Mouse (Mus musculus) limb, embryonic 14.5 days (tissue): Measurements from ENCODE around the gene Vwa3b. TPM values are rescaled to one million over a fixed set of nuclear protein-coding genes. Genes with fewer than 3 reads are reported as not detected.
"Not testable (repeated sequence)": the region's sequence is repeated elsewhere in the genome, so short reads cannot be mapped to it uniquely, and the experiment has no call there.

Source experiments
- ATAC-seq: fragments of 200-750 bp; cut with Nextera tagmentation; 2 replicates; pipeline ENCODE4 v1.8.0; 2017; ENCODE audit warnings: low read depth, moderate number of reproducible peaks, moderate TSS enrichment; ENCODE audit not compliant: low FRiP score
- DNase-seq: peaks from one replicate; pipeline ENCODE4 v3.0.0-alpha.2; 2015; ENCODE audit warnings: low spot score
- H3K27ac ChIP-seq: fragments of 300-500 bp; sonication (generic); replicated peaks from 2 replicates; pipeline ENCODE4 v1.5.1; 2014; ENCODE audit warnings: low read depth, mild to moderate bottlenecking, low read length, moderate library complexity, mixed read lengths
- H3K27me3 ChIP-seq: fragments of 300-500 bp; sonication (generic); 2 replicates; pipeline ENCODE4 v1.6.1; 2014; ENCODE audit warnings: low read length, mixed read lengths; ENCODE audit not compliant: control insufficient read depth, insufficient read depth
- H3K36me3 ChIP-seq: fragments of 300-500 bp; sonication (generic); 2 replicates; pipeline ENCODE4 v1.6.1; 2014; ENCODE audit warnings: mild to moderate bottlenecking, low read length, moderate library complexity, mixed read lengths; ENCODE audit not compliant: control insufficient read depth, insufficient read depth
- H3K4me1 ChIP-seq: fragments of 300-500 bp; sonication (generic); 2 replicates; pipeline ENCODE4 v1.6.1; 2014; ENCODE audit warnings: antibody characterized with exemption, low read length, mixed read lengths; ENCODE audit not compliant: control insufficient read depth, insufficient read depth
- H3K4me2 ChIP-seq: fragments of 300-500 bp; sonication (generic); replicated peaks from 2 replicates; pipeline ENCODE4 v1.6.1; 2014; ENCODE audit warnings: low read depth, mild to moderate bottlenecking, low read length, moderate library complexity; ENCODE audit not compliant: severe bottlenecking
- H3K4me3 ChIP-seq: fragments of 300-500 bp; sonication (generic); replicated peaks from 2 replicates; pipeline ENCODE4 v1.5.1; 2014; ENCODE audit warnings: low read length
- H3K9ac ChIP-seq: fragments of 300-500 bp; sonication (generic); 2 replicates; pipeline ENCODE4 v1.6.1; 2014; ENCODE audit warnings: mild to moderate bottlenecking, low read depth, low read length, moderate library complexity; ENCODE audit not compliant: severe bottlenecking
- H3K9me3 ChIP-seq: fragments of 300-500 bp; sonication (generic); 2 replicates; pipeline ENCODE4 v1.6.1; 2016; ENCODE audit warnings: low read length; ENCODE audit not compliant: control insufficient read depth
- POLR2A ChIP-seq: fragments of 200-500 bp; IDR thresholded peaks from 2 replicates; pipeline ENCODE4 v1.8.0; 2012; ENCODE audit warnings: inconsistent platforms, mild to moderate bottlenecking, moderate library complexity, borderline replicate concordance; ENCODE audit not compliant: insufficient read depth, insufficient read length; ENCODE audit errors: extremely low read depth
- WGBS: fragments of 180-500 bp; shearing (Covaris S2); extraction: QIAGEN DNeasy Blood & Tissue Kit; methylation state at CpG from one replicate; pipeline ENCODE4 v1.1.7; 2014; 5-methylcytosine and 5-hydroxymethylcytosine counted together
- polyA plus RNA-seq, 2 experiments: library from polyadenylated mRNA; depleted of rRNA in 1 of 2; stranded (reverse) in 1 of 2; unstranded in 1 of 2; fragments of >200 nt; fragmentation: Nextera tagmentation in 1 of 2; extraction: Ambion mirVana in 1 of 2; gene quantifications; 2 replicates each; pipeline versions ENCODE4 v1.2.1 to v1.2.3; 2012 to 2014

Gene Vwa3b
- polyA plus RNA-seq, 2 experiments: 1.0 to 1.6 TPM

- Histone ChIP-seq H3K4me1 (no peaks in the 10 kb centered on the region), H3K9ac (no peak overlapping the region), H3K4me2 (no peak overlapping the region), H3K9me3 (no peaks in the 10 kb centered on the region), H3K27me3 (no peaks in the 10 kb centered on the region), H3K27ac (no peak overlapping the region), H3K4me3 (no peak overlapping the region), H3K36me3 (no peaks in the 10 kb centered on the region)
- 75% methylated on average over 3 of the region's 3 CpGs for WGBS
- no peak for TF ChIP-seq POLR2A
- ATAC-seq (no peak), DNase-seq (no peak)
Observed at GRCm38 (mm10) chr1:37002316-37003008, 23.9 kb upstream of the Vwa3b start.

- H3K36me3 ChIP-seq: no peaks in the 10 kb centered on the region
- TF ChIP-seq POLR2A: no peak
- WGBS: 72% methylated on average over 8 of the region's 8 CpGs
Observed at GRCm38 (mm10) chr1:37004533-37004932, 21.9 kb upstream of the Vwa3b start.

GRCm38 (mm10) chr1:37005036-37005435 is 21.4 kb upstream of the Vwa3b start:
- H3K36me3 ChIP-seq: no peaks in the 10 kb centered on the region
- H3K9me3 ChIP-seq: no peaks in the 10 kb centered on the region
- ATAC-seq: no peak
- no peak overlapping the region for H3K27ac ChIP-seq
- H3K4me3 ChIP-seq: no peak overlapping the region
- WGBS: 87% methylated on average over 5 of the region's 5 CpGs
- no peak for TF ChIP-seq POLR2A
- no peaks in the 10 kb centered on the region for H3K27me3 ChIP-seq
- H3K4me1 ChIP-seq: no peaks in the 10 kb centered on the region
- H3K9ac ChIP-seq: no peak overlapping the region
- DNase-seq: no peak
- no peak overlapping the region for H3K4me2 ChIP-seq

More at GRCm38 (mm10) chr1:37004533-37004932, 21.9 kb upstream of the Vwa3b start:
- Histone ChIP-seq H3K9ac (no peak overlapping the region), H3K9me3 (no peaks in the 10 kb centered on the region), H3K4me1 (no peaks in the 10 kb centered on the region), H3K4me3 (no peak overlapping the region), H3K27ac (no peak overlapping the region), H3K27me3 (no peaks in the 10 kb centered on the region), H3K4me2 (no peak overlapping the region)
- DNase-seq (no peak), ATAC-seq (no peak)

- H3K4me2 ChIP-seq, DNase-seq, H3K4me3 ChIP-seq, ATAC-seq, H3K9ac ChIP-seq, H3K9me3 ChIP-seq, H3K27me3 ChIP-seq, H3K4me1 ChIP-seq, H3K27ac ChIP-seq, H3K36me3 ChIP-seq: not testable (repeated sequence)
- WGBS: 88% methylated on average over 11 of the region's 11 CpGs
Observed at GRCm38 (mm10) chr1:37006529-37006928, 19.9 kb upstream of the Vwa3b start.

- Histone ChIP-seq H3K4me3 (no peak overlapping the region), H3K36me3 (no peaks in the 10 kb centered on the region), H3K9ac (no peak overlapping the region), H3K4me1 (no peaks in the 10 kb centered on the region), H3K4me2 (no peak overlapping the region), H3K9me3 (no peaks in the 10 kb centered on the region), H3K27me3 (no peaks in the 10 kb centered on the region), H3K27ac (no peak overlapping the region)
- WGBS: 67% methylated on average over 10 of the region's 10 CpGs
- DNase-seq: no peak
- ATAC-seq: no peak
- TF ChIP-seq POLR2A: no peak
Observed at GRCm38 (mm10) chr1:37009880-37010279, 16.5 kb upstream of the Vwa3b start.

- Histone ChIP-seq H3K27me3 (no peaks in the 10 kb centered on the region), H3K9ac (no peak overlapping the region), H3K27ac (no peak overlapping the region), H3K36me3 (no peaks in the 10 kb centered on the region), H3K4me3 (no peak overlapping the region), H3K4me2 (no peak overlapping the region), H3K4me1 (no peaks in the 10 kb centered on the region), H3K9me3 (no peaks in the 10 kb centered on the region)
- ATAC-seq: no peak
- TF ChIP-seq POLR2A: no peak
- WGBS: 68% methylated on average over 3 of the region's 3 CpGs
- DNase-seq: no peak
Observed at GRCm38 (mm10) chr1:37011626-37012209, 14.7 kb upstream of the Vwa3b start.
